Mouse (Mus musculus): ENCODE measurements at regions not wholly inside any gene's neighbourhood (a gene's known extent, or its start where the extent isn't known, plus 50 kb on each side); places are given as distances from the start of the nearest gene placed in this dataset.

GRCm38 (mm10) chr1:35763456-35763855 is 304.7 kb upstream of the Hs6st1 start:
- TF ChIP-seq CTCF (IDR thresholded peaks at IDR 0.05; ENCODE audit: control insufficient read depth, insufficient read depth, insufficient read length) (no peak), MAX (IDR thresholded peaks at IDR 0.05) (no peak), FOSL1 (IDR thresholded peaks at IDR 0.05; ENCODE audit: insufficient read depth, low read length, poor library complexity, severe bottlenecking) (no peak), USF1 (IDR thresholded peaks at IDR 0.05; ENCODE audit: low read depth) (no peak), CEBPB (IDR thresholded peaks at IDR 0.05; ENCODE audit: low read depth) (no peak)

Measured in C2C12 (cell line).